Mouse (Mus musculus): ENCODE measurements around the gene Apoa4. TPM values are rescaled to one million over a fixed set of nuclear protein-coding genes. Genes with fewer than 3 reads are reported as not detected.
A peak's percentile ranks its signal among the peaks of the same experiment; 100 is the strongest.

Gene Apoa4
- polyA plus RNA-seq, 1 experiment from 2014 or later, result not detected

DNA sequence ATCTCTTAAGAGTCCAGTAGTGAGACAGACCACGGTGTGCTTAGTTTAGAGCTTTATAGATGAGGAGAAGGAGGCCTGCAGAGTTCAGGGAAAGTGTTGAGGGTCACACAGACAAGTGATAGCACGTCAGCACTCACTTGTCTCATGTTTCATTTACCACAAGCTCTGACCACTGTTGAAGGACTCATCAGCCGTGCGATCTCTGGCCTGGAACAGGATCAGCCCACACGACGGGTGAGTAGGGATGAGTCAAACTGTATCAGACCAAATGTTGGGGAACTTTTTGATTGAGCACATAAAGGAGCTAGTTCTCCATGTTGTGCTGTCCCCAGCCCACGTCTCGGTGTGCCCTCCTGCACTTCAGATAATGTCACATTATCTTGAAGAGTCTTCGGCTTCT, 34.0 kb downstream of the Apoa4 start:
- no peaks in the 10 kb centered on the region for H3K9me3 ChIP-seq
- WGBS, result 67% methylated on average over 9 of the region's 9 CpGs
- no peak overlapping the region for H3K9ac ChIP-seq
- peaks cover 51% of the 10 kb centered on the region for H3K36me3 ChIP-seq
- peaks cover 14% of the 10 kb centered on the region for H3K4me1 ChIP-seq
- 0 out of 2 replicates have a peak overlapping the region, but pooled peaks have one; percentile 84 for H3K4me3 ChIP-seq
- peaks cover 27% of the 10 kb centered on the region for H3K27me3 ChIP-seq (replicated peaks)
- H3K27ac ChIP-seq (replicated peaks), result no peak overlapping the region
- no peak for ATAC-seq (ENCODE audit: extremely low read depth, insufficient number of reproducible peaks, low FRiP score, low TSS enrichment)
- H3K4me2 ChIP-seq, result peak overlapping the region; percentile 90

GRCm38 (mm10) chr9:46282631-46283436, 42.3 kb downstream of the Apoa4 start, which contains the start of gene Bud13:
Gene Bud13 (plus strand): TSS chr9:46283008.
- no peaks in the 10 kb centered on the region for H3K27me3 ChIP-seq (replicated peaks)
- peak within 1 kb of the TSS; percentile 79 for H3K4me2 ChIP-seq
- H3K4me1 ChIP-seq, result peaks cover 13% of the 10 kb centered on the region
- peak; percentile 79 for ATAC-seq (ENCODE audit: extremely low read depth, insufficient number of reproducible peaks, low FRiP score, low TSS enrichment)
- peaks cover 63% of the 10 kb centered on the region for H3K36me3 ChIP-seq
- under 1% methylated on average over 55 of the region's 55 CpGs for WGBS
- H3K4me3 ChIP-seq, result peak within 1 kb of the TSS; percentile 73
- H3K9me3 ChIP-seq, result no peaks in the 10 kb centered on the region
- H3K9ac ChIP-seq, result peak within 1 kb of the TSS; percentile 91
- peak within 1 kb of the TSS; percentile 87 for H3K27ac ChIP-seq (replicated peaks)

Other genes starting within 250 kb of the Apoa4 start
- 133 and 137 TPM in 2 replicates for gene Pafah1b2, start 228.0 kb upstream of the Apoa4 start, polyA plus RNA-seq (2015; fragmentation: Nextera tagmentation; extraction: Ambion mirVana)
- 4.7 and 5.8 TPM in 2 replicates for gene Sik3, start 227.9 kb upstream of the Apoa4 start, polyA plus RNA-seq (2015; fragmentation: Nextera tagmentation; extraction: Ambion mirVana)
- gene Apoa1, start 12.1 kb upstream of the Apoa4 start, polyA plus RNA-seq (2015; fragmentation: Nextera tagmentation; extraction: Ambion mirVana), result 11.2 and 68.6 TPM in 2 replicates
- gene Apoc3, start 5.1 kb upstream of the Apoa4 start, polyA plus RNA-seq (2015; fragmentation: Nextera tagmentation; extraction: Ambion mirVana), result not detected in 2 replicates
- gene Apoa5, start 27.9 kb downstream of the Apoa4 start, polyA plus RNA-seq (2015; fragmentation: Nextera tagmentation; extraction: Ambion mirVana), result not detected in 2 replicates
- gene Zpr1, start 32.4 kb downstream of the Apoa4 start, polyA plus RNA-seq (2015; fragmentation: Nextera tagmentation; extraction: Ambion mirVana), result 33.4 and 36.2 TPM in 2 replicates
- gene Bud13, start 42.3 kb downstream of the Apoa4 start, polyA plus RNA-seq (2015; fragmentation: Nextera tagmentation; extraction: Ambion mirVana), result 14.3 and 15.4 TPM in 2 replicates
- gene 4931429L15Rik, start 79.3 kb downstream of the Apoa4 start, polyA plus RNA-seq (2015; fragmentation: Nextera tagmentation; extraction: Ambion mirVana), result not detected in 2 replicates

Measured in heart, embryonic 13.5 days (tissue).